Mouse (Mus musculus): ENCODE measurements around the gene E030018B13Rik. TPM values are rescaled to one million over a fixed set of nuclear protein-coding genes. Genes with fewer than 3 reads are reported as not detected.

Gene E030018B13Rik
- total and polyA plus RNA-seq, 2 experiments from 2014 or later, result 0.15 TPM; not detected in 1

- WGBS, result 72% methylated on average over 2 of the region's 2 CpGs
- Histone ChIP-seq H3K4me3 (ENCODE audit: low read depth, low read length) (no peak overlapping the region), H3K9me3 (replicated peaks; ENCODE audit: control insufficient read depth, low read length) (no peaks in the 10 kb centered on the region), H3K9ac (replicated peaks; ENCODE audit: low read depth, low read length) (no peak overlapping the region), H3K27ac (ENCODE audit: low read depth) (no peak overlapping the region), H3K4me2 (ENCODE audit: low read depth, low read length) (no peak overlapping the region), H3K4me1 (ENCODE audit: control insufficient read depth, insufficient read depth) (peaks cover 33% of the 10 kb centered on the region), H3K27me3 (ENCODE audit: control insufficient read depth, insufficient read depth, low read length) (no peaks in the 10 kb centered on the region), H3K36me3 (replicated peaks; ENCODE audit: control insufficient read depth, insufficient read depth, low read length) (no peaks in the 10 kb centered on the region)
- TF ChIP-seq EP300 (IDR thresholded peaks at IDR 0.05; ENCODE audit: low read depth), result no peak
- no peak for TF ChIP-seq CTCF (IDR thresholded peaks at IDR 0.05; ENCODE audit: low read depth)
- ATAC-seq (ENCODE audit: insufficient read depth, low read depth), result no peak
- DNase-seq (ENCODE audit: low spot score), result no peak
These were observed 40.0 kb upstream of the E030018B13Rik start for GRCm38 (mm10) chr7:63876640-63877039.

GRCm38 (mm10) chr7:63877610-63878009, 39.0 kb upstream of the E030018B13Rik start:
- DNase-seq (ENCODE audit: low spot score) (no peak), ATAC-seq (ENCODE audit: insufficient read depth, low read depth) (no peak)
- Histone ChIP-seq H3K27me3 (ENCODE audit: control insufficient read depth, insufficient read depth, low read length) (no peaks in the 10 kb centered on the region), H3K9ac (replicated peaks; ENCODE audit: low read depth, low read length) (no peak overlapping the region), H3K4me1 (ENCODE audit: control insufficient read depth, insufficient read depth) (peaks cover 34% of the 10 kb centered on the region), H3K27ac (ENCODE audit: low read depth) (0 out of 2 replicates have a peak overlapping the region, but pooled peaks have one; percentile 19), H3K4me3 (ENCODE audit: low read depth, low read length) (no peak overlapping the region), H3K4me2 (ENCODE audit: low read depth, low read length) (no peak overlapping the region), H3K36me3 (replicated peaks; ENCODE audit: control insufficient read depth, insufficient read depth, low read length) (no peaks in the 10 kb centered on the region), H3K9me3 (replicated peaks; ENCODE audit: control insufficient read depth, low read length) (no peaks in the 10 kb centered on the region)
- no peak for TF ChIP-seq CTCF (IDR thresholded peaks at IDR 0.05; ENCODE audit: low read depth)
- TF ChIP-seq EP300 (IDR thresholded peaks at IDR 0.05; ENCODE audit: low read depth), result no peak
- WGBS, result 39% methylated on average over 14 of the region's 14 CpGs

- no peaks in the 10 kb centered on the region for H3K36me3 ChIP-seq (replicated peaks; ENCODE audit: control insufficient read depth, insufficient read depth, low read length)
- no peak overlapping the region for H3K4me2 ChIP-seq (ENCODE audit: low read depth, low read length)
- ATAC-seq (ENCODE audit: insufficient read depth, low read depth) (peak; percentile 83), DNase-seq (ENCODE audit: low spot score) (peak; percentile 83)
- H3K4me1 ChIP-seq (ENCODE audit: control insufficient read depth, insufficient read depth), result peaks cover 27% of the 10 kb centered on the region
- WGBS, result 31% methylated on average over 6 of the region's 6 CpGs
- H3K9ac ChIP-seq (replicated peaks; ENCODE audit: low read depth, low read length), result no peak overlapping the region
- H3K27ac ChIP-seq (ENCODE audit: low read depth), result peak overlapping the region; percentile 60
- no peak overlapping the region for H3K4me3 ChIP-seq (ENCODE audit: low read depth, low read length)
- TF ChIP-seq CTCF (IDR thresholded peaks at IDR 0.05; ENCODE audit: low read depth) (no peak), EP300 (IDR thresholded peaks at IDR 0.05; ENCODE audit: low read depth) (no peak)
- H3K27me3 ChIP-seq (ENCODE audit: control insufficient read depth, insufficient read depth, low read length), result no peaks in the 10 kb centered on the region
- no peaks in the 10 kb centered on the region for H3K9me3 ChIP-seq (replicated peaks; ENCODE audit: control insufficient read depth, low read length)
These were observed 37.1 kb upstream of the E030018B13Rik start for GRCm38 (mm10) chr7:63879583-63879982.

- DNase-seq (ENCODE audit: low spot score), result no peak
- WGBS, result 77% methylated on average over 7 of the region's 7 CpGs
- H3K9me3 ChIP-seq (replicated peaks; ENCODE audit: control insufficient read depth, low read length), result no peaks in the 10 kb centered on the region
- H3K27me3 ChIP-seq (ENCODE audit: control insufficient read depth, insufficient read depth, low read length), result no peaks in the 10 kb centered on the region
- TF ChIP-seq EP300 (IDR thresholded peaks at IDR 0.05; ENCODE audit: low read depth) (no peak), CTCF (IDR thresholded peaks at IDR 0.05; ENCODE audit: low read depth) (no peak)
- ATAC-seq (ENCODE audit: insufficient read depth, low read depth), result no peak
- no peak overlapping the region for H3K4me2 ChIP-seq (ENCODE audit: low read depth, low read length)
- H3K36me3 ChIP-seq (replicated peaks; ENCODE audit: control insufficient read depth, insufficient read depth, low read length), result no peaks in the 10 kb centered on the region
- no peak overlapping the region for H3K4me3 ChIP-seq (ENCODE audit: low read depth, low read length)
- H3K9ac ChIP-seq (replicated peaks; ENCODE audit: low read depth, low read length), result no peak overlapping the region
- H3K4me1 ChIP-seq (ENCODE audit: control insufficient read depth, insufficient read depth), result peaks cover 29% of the 10 kb centered on the region
- no peak overlapping the region for H3K27ac ChIP-seq (ENCODE audit: low read depth)
These were observed 33.9 kb upstream of the E030018B13Rik start for GRCm38 (mm10) chr7:63882739-63883138.

GRCm38 (mm10) chr7:63885025-63885424, 31.6 kb upstream of the E030018B13Rik start:
- no peak overlapping the region for H3K4me2 ChIP-seq (ENCODE audit: low read depth, low read length)

GRCm38 (mm10) chr7:63887034-63887551, 29.6 kb upstream of the E030018B13Rik start:
- no peaks in the 10 kb centered on the region for H3K9me3 ChIP-seq (replicated peaks; ENCODE audit: control insufficient read depth, low read length)
- H3K9ac ChIP-seq (replicated peaks; ENCODE audit: low read depth, low read length), result no peak overlapping the region
- peak overlapping the region; percentile 75 for H3K27ac ChIP-seq (ENCODE audit: low read depth)
- no peak overlapping the region for H3K4me2 ChIP-seq (ENCODE audit: low read depth, low read length)
- no peak for TF ChIP-seq CTCF (IDR thresholded peaks at IDR 0.05; ENCODE audit: low read depth)
- peak; percentile 69; the same call in 1 of the 2 replicates for TF ChIP-seq EP300 (IDR thresholded peaks at IDR 0.05; ENCODE audit: low read depth)
- WGBS, result 32% methylated on average over 8 of the region's 8 CpGs
- H3K4me1 ChIP-seq (ENCODE audit: control insufficient read depth, insufficient read depth), result peaks cover 23% of the 10 kb centered on the region
- H3K36me3 ChIP-seq (replicated peaks; ENCODE audit: control insufficient read depth, insufficient read depth, low read length), result peaks cover 22% of the 10 kb centered on the region
- peak; percentile 60 for ATAC-seq (ENCODE audit: insufficient read depth, low read depth)
- DNase-seq (ENCODE audit: low spot score), result peak; percentile 45
- no peaks in the 10 kb centered on the region for H3K27me3 ChIP-seq (ENCODE audit: control insufficient read depth, insufficient read depth, low read length)
- no peak overlapping the region for H3K4me3 ChIP-seq (ENCODE audit: low read depth, low read length)

More at GRCm38 (mm10) chr7:63885025-63885424, 31.6 kb upstream of the E030018B13Rik start:
- WGBS, result 49% methylated on average over 7 of the region's 7 CpGs
- H3K9ac ChIP-seq (replicated peaks; ENCODE audit: low read depth, low read length), result no peak overlapping the region
- peaks cover 26% of the 10 kb centered on the region for H3K4me1 ChIP-seq (ENCODE audit: control insufficient read depth, insufficient read depth)
- no peaks in the 10 kb centered on the region for H3K27me3 ChIP-seq (ENCODE audit: control insufficient read depth, insufficient read depth, low read length)
- no peaks in the 10 kb centered on the region for H3K9me3 ChIP-seq (replicated peaks; ENCODE audit: control insufficient read depth, low read length)
- H3K4me3 ChIP-seq (ENCODE audit: low read depth, low read length), result no peak overlapping the region
- DNase-seq (ENCODE audit: low spot score), result no peak
- peaks cover 6% of the 10 kb centered on the region; the same call in 1 of the 2 replicates for H3K36me3 ChIP-seq (replicated peaks; ENCODE audit: control insufficient read depth, insufficient read depth, low read length)
- peak overlapping the region; percentile 75 for H3K27ac ChIP-seq (ENCODE audit: low read depth)
- no peak for TF ChIP-seq CTCF (IDR thresholded peaks at IDR 0.05; ENCODE audit: low read depth)
- TF ChIP-seq EP300 (IDR thresholded peaks at IDR 0.05; ENCODE audit: low read depth), result peak; percentile 41; the same call in 1 of the 2 replicates
- no peak for ATAC-seq (ENCODE audit: insufficient read depth, low read depth)
